Mouse (Mus musculus) heart, adult 2 months (tissue): ENCODE data around the gene Ash1l.

Experiments
- CTCF ChIP-seq: fragments of 200-600 bp; IDR thresholded peaks from 2 replicates; pipeline ENCODE4 v1.8.1; 2022; ENCODE audit warnings: antibody characterized with exemption, mild to moderate bottlenecking, moderate library complexity
- EP300 ChIP-seq: fragments of 200-500 bp; IDR thresholded peaks from 2 replicates; pipeline ENCODE4 v1.6.1; 2011; ENCODE audit warnings: low read depth, low read length, control low read depth; ENCODE audit not compliant: insufficient read depth
- POLR2A ChIP-seq: fragments of 200-500 bp; IDR thresholded peaks from 2 replicates; pipeline ENCODE4 v1.6.1; 2011; ENCODE audit warnings: mild to moderate bottlenecking, low read depth, low read length, control low read depth; ENCODE audit not compliant: insufficient read depth

GRCm38 (mm10) chr3:89092509-89093090 is 142.2 kb downstream of the Ash1l start:
- TF ChIP-seq CTCF (no peak), POLR2A (no peak), EP300 (no peak)
